Mouse (Mus musculus) cerebellum, adult 11 months (tissue): ENCODE data around the gene 1700009N14Rik.

Source experiments
- DNase-seq: peaks from one replicate; pipeline ENCODE4 v3.0.0; 2022

1700009N14Rik gene

GRCm38 (mm10) chr4:39450069-39450468 lies at the start of gene 1700009N14Rik:
Gene 1700009N14Rik, plus strand, starts transcription at chr4:39450295.
- DNase-seq: no peak

GRCm38 (mm10) chr4:39437870-39438367 lies 12.2 kb upstream of the 1700009N14Rik start:
- DNase-seq: no peak

GRCm38 (mm10) chr4:39474291-39474690 lies 24.2 kb downstream of the 1700009N14Rik start:
- DNase-seq: no peak

DNA sequence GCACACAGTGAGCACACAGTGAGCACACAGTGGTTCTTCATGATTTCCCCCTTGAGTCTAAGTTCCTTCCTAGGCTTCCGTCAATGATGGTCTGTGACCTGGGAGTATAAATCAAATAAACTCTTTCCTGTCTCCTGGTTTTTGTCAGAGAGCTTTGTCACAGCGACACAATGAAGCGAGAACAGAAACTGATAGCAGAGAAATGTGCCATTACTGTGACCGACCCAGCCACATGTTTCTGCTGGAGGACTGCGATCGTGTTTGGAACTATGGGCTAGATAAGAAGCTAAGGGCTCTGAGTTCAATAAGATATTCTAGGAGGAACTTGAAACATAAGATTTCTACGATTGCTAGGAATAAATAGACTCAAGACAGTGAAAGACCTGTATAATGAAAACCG lies 36.3 kb downstream of the 1700009N14Rik start:
- DNase-seq: no peak

DNA sequence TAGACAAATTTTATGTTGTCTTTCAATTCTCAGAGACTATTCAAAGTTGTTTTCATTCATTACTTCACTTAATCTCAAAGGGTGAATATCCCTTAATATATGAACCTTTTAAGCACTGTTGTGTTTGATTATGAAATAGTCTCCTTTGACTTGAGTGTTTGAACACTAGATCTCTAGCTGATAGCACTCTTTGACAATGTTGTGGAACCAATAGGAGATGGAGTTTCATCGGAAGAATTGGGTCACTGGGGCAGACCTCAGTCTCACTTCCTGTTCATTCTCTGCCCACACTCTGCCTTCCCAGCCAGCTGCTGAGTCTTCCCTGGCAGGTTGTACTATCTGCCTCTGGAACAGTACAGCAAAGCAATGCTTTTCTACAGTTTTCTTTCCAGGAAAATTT lies 43.5 kb downstream of the 1700009N14Rik start:
- DNase-seq: no peak

DNA sequence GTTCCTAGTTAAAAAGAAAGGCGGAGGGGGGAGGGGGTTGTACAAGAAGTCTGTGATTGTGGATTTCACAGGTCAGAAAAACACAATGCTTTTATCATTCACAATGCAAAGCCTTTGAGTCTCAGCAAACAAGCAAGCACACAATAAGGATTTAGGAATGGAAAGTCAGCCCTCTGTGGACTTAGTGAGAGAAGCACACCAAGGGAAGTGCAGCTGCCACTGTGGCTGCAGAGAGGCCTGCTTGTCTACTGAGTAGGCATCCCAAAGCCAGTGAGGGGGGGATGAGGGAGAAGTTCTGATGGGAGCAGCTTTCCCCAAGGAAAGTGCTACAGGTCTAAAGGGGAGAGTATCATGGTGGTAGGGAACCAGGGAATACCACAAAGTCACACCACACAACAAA lies 45.8 kb downstream of the 1700009N14Rik start:
- DNase-seq: no peak
